Mouse (Mus musculus) heart, postnatal 14 days (tissue): ENCODE measurements around the gene Sparcl1. TPM values are rescaled to one million over a fixed set of nuclear protein-coding genes. Genes with fewer than 3 reads are reported as not detected.
A peak's percentile ranks its signal among the peaks of the same experiment; 100 is the strongest.

ENCODE experiments used
- DNase-seq, 2 experiments: peaks; one replicate each; pipeline ENCODE4 v3.0.0; 2021 to 2022
- intact Hi-C: fragments of 180-260 bp; cut with DNase I; formaldehyde crosslinking; loops from one replicate; pipeline ENCODE4 v1.15.1; 2025
- microRNA-seq, 2 experiments: library from miRNA; unstranded; fragments of <30 nt; microRNA quantifications; one replicate each; pipeline ENCODE4 v1.2.0; 2021 to 2022
- total RNA-seq, 2 experiments: library from RNA; stranded (reverse); gene quantifications; 2 replicates each; pipeline ENCODE4 v1.2.3; 2021

Gene Sparcl1
- total RNA-seq, 2 experiments from 2014 or later, result 335 to 337 TPM

- DNase-seq, result peak; percentile 48 to 61
- intact Hi-C loops, result loop anchor here (1.0 kb wide), 1 partner anchor 40 kb away; no protein-coding TSS in a partner anchor
Observed at GRCm38 (mm10) chr5:104039154-104039932, 74.2 kb downstream of the Sparcl1 start.

GRCm38 (mm10) chr5:104036686-104037085, 76.8 kb downstream of the Sparcl1 start:
- intact Hi-C loops, result no loop called here

GRCm38 (mm10) chr5:104035824-104036223, 77.7 kb downstream of the Sparcl1 start:
- no peak for DNase-seq
- intact Hi-C loops, result no loop called here

More at GRCm38 (mm10) chr5:104036686-104037085, 76.8 kb downstream of the Sparcl1 start:
- no peak for DNase-seq

GRCm38 (mm10) chr5:104035066-104035465, 78.5 kb downstream of the Sparcl1 start:
- intact Hi-C loops, result no loop called here
- DNase-seq, result no peak

- intact Hi-C loops, result no loop called here
- no peak for DNase-seq
Observed at GRCm38 (mm10) chr5:104032434-104033097, 81.0 kb downstream of the Sparcl1 start.

Small RNA genes lying within 50 kb of the gene (microRNA-seq; reads per million reads assigned to microRNA genes)
- gene Mir5619, result 0.27 to 0.48 reads per million in 2 experiments

Other genes starting within 250 kb of the Sparcl1 start
- gene Klhl8, start 202.5 kb downstream of the Sparcl1 start, total RNA-seq, result 10 to 100 TPM; 13.0 to 13.9 TPM
- not detected for gene Hsd17b13, start 136.3 kb downstream of the Sparcl1 start, total RNA-seq
- gene Hsd17b11, start 91.8 kb downstream of the Sparcl1 start, total RNA-seq, result 10 to 100 TPM; 26.7 to 32.7 TPM
- 10 to 100 TPM; 42.1 to 43.0 TPM for gene Nudt9, start 67.4 kb downstream of the Sparcl1 start, total RNA-seq
- gene Gm17660, start 36.1 kb downstream of the Sparcl1 start, total RNA-seq, result not detected
- gene Dspp, start 57.0 kb upstream of the Sparcl1 start, total RNA-seq, result not detected
- gene Dmp1, start 88.9 kb upstream of the Sparcl1 start, total RNA-seq, result not detected
- gene Ibsp, start 185.4 kb upstream of the Sparcl1 start, total RNA-seq, result not detected
- not detected for gene Mepe, start 211.6 kb upstream of the Sparcl1 start, total RNA-seq